In genomic region chr3:104318911-104319310, GRCm38 (mm10) we compare ENCODE assay signal across 7 mouse cellular contexts.
DNase-seq lines count a peak whose midpoint lies in the region; ATAC-seq lines count a peak whose summit lies in the region.

No protein-coding gene starts in this region.

- no peak overlapping the region for H3K4me2 ChIP-seq in neural tube, embryonic 14.5 days (ENCODE audit: low read depth, low read length)
- H3K4me2 ChIP-seq in hindbrain, embryonic 15.5 days: no peak overlapping the region

- H3K27ac ChIP-seq in neural tube, embryonic 14.5 days (ENCODE audit: low read depth, low read length): no peak overlapping the region
- 0 out of 2 replicates have a peak overlapping the region, but pooled peaks have one; percentile 5 for H3K27ac ChIP-seq in hindbrain, embryonic 15.5 days (replicated peaks)
- peak overlapping the region; percentile 72 for H3K27ac ChIP-seq in midbrain, embryonic 10.5 days (replicated peaks)

- no peaks in the 10 kb centered on the region for H3K27me3 ChIP-seq in neural tube, embryonic 14.5 days (ENCODE audit: control insufficient read depth, insufficient read depth, low read length)
- no peaks in the 10 kb centered on the region for H3K27me3 ChIP-seq in hindbrain, embryonic 15.5 days
- no peaks in the 10 kb centered on the region for H3K27me3 ChIP-seq in midbrain, embryonic 10.5 days (ENCODE audit: low read depth, poor library complexity, severe bottlenecking)

- 38% methylated on average over 8 of the region's 8 CpGs for WGBS in neural tube, embryonic 14.5 days
- 23% methylated on average over 8 of the region's 8 CpGs for WGBS in hindbrain, embryonic 15.5 days
- WGBS in midbrain, embryonic 10.5 days: 29% methylated on average over 8 of the region's 8 CpGs

- H3K4me3 ChIP-seq in neural tube, embryonic 14.5 days (ENCODE audit: low read depth, low read length): no peak overlapping the region
- no peak overlapping the region for H3K4me3 ChIP-seq in hindbrain, embryonic 15.5 days
- 0 out of 2 replicates have a peak overlapping the region, but pooled peaks have one; percentile 1 for H3K4me3 ChIP-seq in midbrain, embryonic 10.5 days

- no peaks in the 10 kb centered on the region for H3K36me3 ChIP-seq in neural tube, embryonic 14.5 days (ENCODE audit: control insufficient read depth, insufficient read depth, low read length)
- H3K36me3 ChIP-seq in hindbrain, embryonic 15.5 days: no peaks in the 10 kb centered on the region
- no peaks in the 10 kb centered on the region for H3K36me3 ChIP-seq in midbrain, embryonic 10.5 days

- DNase-seq in neural tube, embryonic 10.5 days (ENCODE audit: extremely low spot score, low spot score): no peak
- DNase-seq in gastrocnemius, postnatal 25 days: peak; percentile 67
- DNase-seq in midbrain, embryonic 10.5 days (ENCODE audit: low spot score): peak; percentile 42

- no peaks in the 10 kb centered on the region for H3K9me3 ChIP-seq in neural tube, embryonic 14.5 days (ENCODE audit: control insufficient read depth, low read length)
- no peaks in the 10 kb centered on the region for H3K9me3 ChIP-seq in hindbrain, embryonic 15.5 days
- H3K9me3 ChIP-seq in midbrain, embryonic 10.5 days (replicated peaks): no peaks in the 10 kb centered on the region

- peaks cover 10% of the 10 kb centered on the region; the same call in 1 of the 2 replicates for H3K4me1 ChIP-seq in neural tube, embryonic 14.5 days (ENCODE audit: control insufficient read depth, insufficient read depth, low read length)
- peaks cover 11% of the 10 kb centered on the region; the same call in 1 of the 2 replicates for H3K4me1 ChIP-seq in hindbrain, embryonic 15.5 days (replicated peaks)
- H3K4me1 ChIP-seq in midbrain, embryonic 10.5 days: peaks cover 17% of the 10 kb centered on the region

- ATAC-seq in neural tube, embryonic 14.5 days (ENCODE audit: low read depth): peak; percentile 41; the same call in 1 of the 2 replicates
- ATAC-seq in hindbrain, embryonic 15.5 days (ENCODE audit: low FRiP score, low read depth): 0 out of 2 replicates have a peak, but pooled peaks have one; percentile 59
- ATAC-seq in megakaryocyte, adult 5-6 weeks (ENCODE audit: poor library complexity, severe bottlenecking): no peak
- ATAC-seq in CD4-positive, CD25-positive, alpha-beta regulatory T cell, adult 4 months: no peak

- H3K9ac ChIP-seq in neural tube, embryonic 14.5 days (replicated peaks; ENCODE audit: low read depth, low read length): no peak overlapping the region
- no peak overlapping the region for H3K9ac ChIP-seq in hindbrain, embryonic 15.5 days

Comparison
In these comparisons a context has a peak if more than half of its experiments do, and no peak if none do; other contexts are left out.
1. ATAC-seq: peak in neural tube, embryonic 14.5 days (single experiment) and hindbrain, embryonic 15.5 days (single experiment); none in megakaryocyte, adult 5-6 weeks (single experiment) and CD4-positive, CD25-positive, alpha-beta regulatory T cell, adult 4 months (single experiment).